Mouse (Mus musculus) kidney, embryonic 14.5 days (tissue): ENCODE data around the gene Kif6. TPM values are rescaled to one million over a fixed set of nuclear protein-coding genes. Genes with fewer than 3 reads are reported as not detected.

ENCODE experiments used
- ATAC-seq: fragments of 200-750 bp; cut with Nextera tagmentation; 2 replicates; pipeline ENCODE4 v1.8.0; 2017; ENCODE audit warnings: moderate number of reproducible peaks, mild to moderate bottlenecking, moderate TSS enrichment, moderate library complexity; ENCODE audit not compliant: low FRiP score, low TSS enrichment
- H3K27ac ChIP-seq: fragments of 300-500 bp; sonication (generic); 2 replicates; pipeline ENCODE4 v1.5.1; 2014; ENCODE audit warnings: low read depth, mild to moderate bottlenecking, low read length, moderate library complexity, mixed read lengths
- H3K27me3 ChIP-seq: fragments of 300-500 bp; sonication (generic); 2 replicates; pipeline ENCODE4 v1.6.1; 2014; ENCODE audit warnings: mild to moderate bottlenecking, low read length; ENCODE audit not compliant: control insufficient read depth, insufficient read depth
- H3K36me3 ChIP-seq: fragments of 300-500 bp; sonication (generic); 2 replicates; pipeline ENCODE4 v1.6.1; 2014; ENCODE audit warnings: low read length, mixed read lengths; ENCODE audit not compliant: control insufficient read depth, insufficient read depth
- H3K4me1 ChIP-seq: fragments of 300-500 bp; sonication (generic); 2 replicates; pipeline ENCODE4 v1.6.1; 2014; ENCODE audit warnings: low read length, mixed read lengths; ENCODE audit not compliant: control insufficient read depth, insufficient read depth
- H3K4me2 ChIP-seq: fragments of 300-500 bp; sonication (generic); replicated peaks from 2 replicates; pipeline ENCODE4 v1.6.1; 2014; ENCODE audit warnings: low read depth, mild to moderate bottlenecking, low read length
- H3K4me3 ChIP-seq: fragments of 300-500 bp; sonication (generic); 2 replicates; pipeline ENCODE4 v1.5.1; 2014; ENCODE audit warnings: mild to moderate bottlenecking, low read length
- H3K9ac ChIP-seq: fragments of 300-500 bp; sonication (generic); 2 replicates; pipeline ENCODE4 v1.6.1; 2014; ENCODE audit warnings: low read depth, mild to moderate bottlenecking, low read length, moderate library complexity
- H3K9me3 ChIP-seq: fragments of 300-500 bp; sonication (generic); 2 replicates; pipeline ENCODE4 v1.6.1; 2016; ENCODE audit warnings: low read length; ENCODE audit not compliant: control insufficient read depth
- WGBS: fragments of 180-500 bp; shearing (Covaris S2); extraction: QIAGEN DNeasy Blood & Tissue Kit; methylation state at CpG from one replicate; pipeline ENCODE4 v1.1.7; 2014; 5-methylcytosine and 5-hydroxymethylcytosine counted together
- polyA plus RNA-seq: library from polyadenylated mRNA; unstranded; fragments of >200 nt; fragmentation: Nextera tagmentation; extraction: Ambion mirVana; gene quantifications from 2 replicates; pipeline ENCODE4 v1.2.1, GENCODE M21; 2014

The Kif6 gene
- polyA plus RNA-seq, 1 experiment from 2014 or later = 2.0 TPM

DNA sequence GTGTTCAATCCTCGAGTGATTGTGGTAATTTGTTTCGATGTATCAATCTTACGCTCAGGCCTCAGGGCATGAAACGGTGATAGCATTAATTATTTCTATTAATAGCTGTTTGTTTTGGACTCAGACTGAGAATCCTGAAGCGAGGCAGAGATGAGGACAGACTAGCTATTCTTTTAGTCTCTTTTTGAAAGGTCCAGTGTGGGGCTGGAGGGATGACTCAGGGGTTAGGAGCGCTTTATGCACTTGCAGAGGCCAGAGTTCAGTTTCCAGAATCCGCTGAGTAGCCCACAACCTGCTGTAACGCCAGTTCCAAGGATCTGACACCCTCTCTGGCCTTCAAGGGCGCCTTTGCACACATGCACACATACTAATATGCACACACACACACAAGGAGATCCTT is 9.6 kb downstream of the Kif6 start:
- H3K4me3 ChIP-seq = no peak overlapping the region
- H3K27me3 ChIP-seq = no peaks in the 10 kb centered on the region
- no peak for ATAC-seq
- no peak overlapping the region for H3K9ac ChIP-seq
- no peaks in the 10 kb centered on the region for H3K4me1 ChIP-seq
- H3K27ac ChIP-seq = no peak overlapping the region
- no peak overlapping the region for H3K4me2 ChIP-seq
- 72% methylated on average over 9 of the region's 9 CpGs for WGBS
- no peaks in the 10 kb centered on the region for H3K9me3 ChIP-seq
- no peaks in the 10 kb centered on the region for H3K36me3 ChIP-seq

DNA sequence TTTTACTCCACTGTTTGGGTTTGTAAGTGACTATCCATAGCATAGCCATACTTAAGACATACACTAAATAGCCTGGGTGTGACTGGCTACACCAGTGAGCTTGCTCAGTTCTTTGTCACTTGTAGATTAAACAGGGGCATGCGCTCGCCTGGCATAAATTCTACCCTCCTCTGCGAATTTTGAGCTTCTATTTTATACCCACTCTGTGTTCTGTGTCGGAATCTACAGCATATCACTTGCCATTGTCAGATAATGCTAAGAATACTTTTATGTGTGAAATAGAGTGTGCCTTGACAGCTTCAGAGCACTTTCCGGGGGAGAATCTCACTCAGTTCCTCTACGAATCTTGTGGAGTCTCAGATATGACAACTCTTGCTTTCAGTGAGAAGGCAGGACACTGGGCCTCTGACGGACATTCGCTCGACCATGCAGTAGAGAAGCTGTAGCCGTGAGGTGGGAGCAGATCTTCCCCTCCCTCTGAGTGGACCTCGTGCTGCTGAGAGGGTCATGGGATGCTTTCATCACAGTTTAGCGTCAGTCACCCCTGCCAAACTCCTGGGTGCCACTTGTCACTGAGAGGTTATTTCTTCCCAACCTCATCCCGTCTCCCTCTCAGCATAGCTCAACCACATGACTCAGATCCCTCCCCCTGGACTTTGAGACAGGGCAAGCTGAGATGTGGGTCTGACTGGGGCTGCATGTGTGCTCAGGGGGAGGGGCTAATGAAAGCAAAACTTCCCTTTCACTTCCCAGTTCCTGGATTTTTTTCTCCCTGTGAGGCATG is 12.3 kb downstream of the Kif6 start:
- 65% methylated on average over 13 of the region's 13 CpGs for WGBS

DNA sequence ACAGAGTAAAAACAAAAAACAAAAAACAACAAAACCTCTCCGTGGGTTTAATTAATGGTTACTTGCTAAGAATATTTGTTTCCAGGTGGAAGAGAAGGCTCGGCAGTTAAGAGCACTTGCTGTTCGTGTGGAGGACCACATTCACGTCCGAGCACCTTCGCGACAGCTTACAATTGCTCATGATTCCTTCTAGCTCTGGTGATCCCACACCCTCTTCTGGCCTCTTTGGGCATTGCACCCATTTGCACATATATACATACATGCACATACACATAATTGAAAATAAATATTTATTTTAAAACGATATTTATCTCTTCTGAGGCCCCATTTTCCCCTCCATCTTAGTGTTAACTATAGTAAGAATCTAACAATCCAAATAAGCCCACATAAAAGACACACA is 13.9 kb downstream of the Kif6 start:
- no peaks in the 10 kb centered on the region for H3K9me3 ChIP-seq
- ATAC-seq = no peak
- 93% methylated on average over 8 of the region's 8 CpGs for WGBS
- H3K27me3 ChIP-seq = no peaks in the 10 kb centered on the region
- H3K4me1 ChIP-seq = no peaks in the 10 kb centered on the region
- no peak overlapping the region for H3K4me3 ChIP-seq
- H3K4me2 ChIP-seq = no peak overlapping the region
- H3K9ac ChIP-seq = no peak overlapping the region
- no peaks in the 10 kb centered on the region for H3K36me3 ChIP-seq
- no peak overlapping the region for H3K27ac ChIP-seq

More for the DNA sequence above, 12.3 kb downstream of the Kif6 start:
- Histone ChIP-seq H3K9ac (no peak overlapping the region), H3K4me2 (no peak overlapping the region), H3K36me3 (no peaks in the 10 kb centered on the region), H3K4me1 (no peaks in the 10 kb centered on the region), H3K27me3 (no peaks in the 10 kb centered on the region), H3K4me3 (no peak overlapping the region), H3K27ac (no peak overlapping the region), H3K9me3 (no peaks in the 10 kb centered on the region)
- peak; percentile 72; the same call in 1 of the 2 replicates for ATAC-seq

DNA sequence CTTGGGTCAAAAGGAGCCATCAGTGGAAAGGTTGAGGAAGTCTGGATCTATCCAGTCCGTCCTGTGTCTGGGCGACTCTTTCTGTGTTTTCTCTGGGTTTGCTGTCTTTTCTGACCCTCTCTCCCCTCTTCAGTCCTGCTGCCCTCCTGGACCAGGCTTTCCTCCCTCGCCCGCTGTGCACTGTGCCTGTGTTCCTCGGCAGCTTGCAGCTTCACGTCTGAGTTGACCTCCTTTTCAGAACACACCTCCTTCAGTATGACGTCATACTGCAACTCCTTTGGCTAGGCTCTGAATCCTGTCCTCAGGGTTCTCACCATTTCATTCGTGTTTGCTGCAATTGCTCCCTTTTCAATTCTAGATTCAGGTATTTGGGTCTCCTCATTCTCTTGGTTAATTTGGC is 18.1 kb downstream of the Kif6 start:
- H3K9me3 ChIP-seq = no peaks in the 10 kb centered on the region
- H3K36me3 ChIP-seq = no peaks in the 10 kb centered on the region
- no peaks in the 10 kb centered on the region for H3K27me3 ChIP-seq
- no peak overlapping the region for H3K27ac ChIP-seq
- no peak overlapping the region for H3K4me3 ChIP-seq
- no peak for ATAC-seq
- H3K9ac ChIP-seq = no peak overlapping the region
- no peak overlapping the region for H3K4me2 ChIP-seq
- H3K4me1 ChIP-seq = no peaks in the 10 kb centered on the region
- 46% methylated on average over 8 of the region's 8 CpGs for WGBS

DNA sequence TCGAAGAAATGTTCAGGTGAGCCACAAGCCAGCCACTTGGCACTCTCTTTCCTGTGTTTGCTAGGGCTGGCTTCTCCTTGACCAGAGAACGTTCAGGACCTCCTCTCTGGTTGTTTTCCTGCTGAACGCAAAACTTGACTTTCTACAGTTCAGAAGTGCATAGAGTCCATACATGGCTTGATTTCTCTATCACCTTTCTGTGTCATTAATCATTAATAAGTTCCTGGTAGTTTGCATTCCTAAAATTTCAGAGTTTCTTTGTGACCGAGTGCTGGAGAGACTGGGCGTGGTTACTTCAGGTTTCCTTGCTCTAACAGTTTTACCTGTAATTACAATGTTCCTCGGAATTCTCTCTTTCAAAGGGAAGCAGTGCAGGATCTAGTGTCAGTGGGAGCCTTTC is 27.0 kb downstream of the Kif6 start:
- Histone ChIP-seq H3K4me3 (no peak overlapping the region), H3K9me3 (no peaks in the 10 kb centered on the region), H3K27ac (no peak overlapping the region), H3K4me1 (no peaks in the 10 kb centered on the region), H3K36me3 (no peaks in the 10 kb centered on the region), H3K4me2 (no peak overlapping the region), H3K27me3 (no peaks in the 10 kb centered on the region), H3K9ac (no peak overlapping the region)
- no peak for ATAC-seq
- WGBS = 74% methylated on average over 6 of the region's 6 CpGs

DNA sequence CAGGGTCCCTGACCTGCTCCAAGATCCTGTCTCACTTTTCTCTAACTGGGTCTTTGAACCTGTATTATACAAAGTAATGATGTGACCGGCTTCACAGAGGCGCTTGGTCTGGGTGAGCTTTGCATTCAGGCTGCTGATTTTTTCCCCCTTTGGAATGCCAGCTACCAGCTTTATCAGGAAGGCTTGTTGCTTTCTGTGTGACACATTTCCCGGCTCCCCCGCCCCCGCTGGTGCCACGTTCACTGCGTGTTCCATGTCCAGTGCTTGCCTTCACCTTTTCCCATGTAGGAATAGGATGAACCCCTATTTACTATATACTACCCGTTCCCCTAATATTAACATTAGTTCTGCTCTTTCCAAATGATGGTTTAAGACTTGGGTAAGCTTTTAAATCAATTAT is 27.4 kb downstream of the Kif6 start:
- H3K36me3 ChIP-seq = no peaks in the 10 kb centered on the region
- no peak overlapping the region for H3K9ac ChIP-seq
- H3K27ac ChIP-seq = no peak overlapping the region
- H3K9me3 ChIP-seq = no peaks in the 10 kb centered on the region
- ATAC-seq = no peak
- no peak overlapping the region for H3K4me2 ChIP-seq
- no peaks in the 10 kb centered on the region for H3K4me1 ChIP-seq
- no peak overlapping the region for H3K4me3 ChIP-seq
- no peaks in the 10 kb centered on the region for H3K27me3 ChIP-seq
- WGBS = 89% methylated on average over 8 of the region's 8 CpGs

DNA sequence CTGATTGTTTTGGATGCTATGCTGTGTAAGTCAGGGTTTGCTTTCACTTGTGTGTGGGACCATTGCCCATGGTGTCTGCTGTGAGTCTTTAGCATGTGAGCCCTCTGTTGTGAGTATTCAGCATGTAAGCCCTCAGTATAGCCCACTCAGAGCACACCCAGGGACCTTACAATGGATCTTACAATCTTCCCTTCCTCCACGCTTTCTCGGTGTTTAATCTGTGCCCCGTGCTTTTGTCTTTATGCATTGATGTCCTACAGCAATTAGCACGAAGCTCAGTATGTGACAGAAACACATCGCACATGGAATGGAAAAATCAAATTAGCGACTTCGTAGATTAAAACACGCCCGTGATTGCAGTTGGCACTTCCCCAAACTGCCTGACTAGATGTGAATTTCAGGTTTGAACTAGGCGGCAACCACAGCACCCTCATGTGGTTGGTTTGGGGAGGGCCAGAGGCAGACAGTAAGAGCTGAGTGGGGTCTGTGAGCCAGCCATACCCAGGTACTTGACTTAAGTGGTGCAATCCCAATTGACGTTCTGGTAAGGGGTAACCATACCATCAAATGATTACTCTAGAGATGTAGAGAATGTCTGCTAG is 28.1 kb downstream of the Kif6 start:
- no peaks in the 10 kb centered on the region for H3K36me3 ChIP-seq
- no peak overlapping the region for H3K4me3 ChIP-seq
- 93% methylated on average over 11 of the region's 11 CpGs for WGBS
- no peak for ATAC-seq
- no peak overlapping the region for H3K4me2 ChIP-seq
- no peaks in the 10 kb centered on the region for H3K4me1 ChIP-seq
- no peaks in the 10 kb centered on the region for H3K27me3 ChIP-seq
- no peak overlapping the region for H3K27ac ChIP-seq
- H3K9ac ChIP-seq = no peak overlapping the region
- no peaks in the 10 kb centered on the region for H3K9me3 ChIP-seq

DNA sequence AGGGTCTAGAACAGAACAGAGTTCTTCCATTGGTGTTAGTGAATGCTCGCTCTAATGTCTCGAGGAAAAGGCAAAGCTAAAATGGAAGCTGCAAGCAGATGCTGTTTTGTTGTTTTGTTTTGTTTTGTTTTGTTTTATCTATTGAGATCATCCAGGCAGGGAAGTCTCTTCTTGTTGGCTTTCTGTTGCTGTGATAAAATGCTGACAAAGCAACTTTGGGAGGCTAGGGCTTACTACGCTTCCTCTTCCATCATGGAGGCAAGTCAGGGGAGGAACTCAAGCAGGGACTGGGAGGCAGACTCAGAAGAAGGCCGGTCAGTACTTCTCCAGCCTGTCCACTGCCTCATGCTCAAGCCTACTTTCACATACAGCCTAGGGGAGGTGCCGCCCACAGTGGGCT is 31.3 kb downstream of the Kif6 start:
- no peak for ATAC-seq
- H3K36me3 ChIP-seq = no peaks in the 10 kb centered on the region
- H3K4me1 ChIP-seq = no peaks in the 10 kb centered on the region
- WGBS = 93% methylated on average over 5 of the region's 5 CpGs
- H3K27ac ChIP-seq = no peak overlapping the region
- H3K9me3 ChIP-seq = peaks cover 3% of the 10 kb centered on the region; the same call in 1 of the 2 replicates
- no peak overlapping the region for H3K4me2 ChIP-seq
- no peak overlapping the region for H3K9ac ChIP-seq
- no peaks in the 10 kb centered on the region for H3K27me3 ChIP-seq
- H3K4me3 ChIP-seq = no peak overlapping the region

DNA sequence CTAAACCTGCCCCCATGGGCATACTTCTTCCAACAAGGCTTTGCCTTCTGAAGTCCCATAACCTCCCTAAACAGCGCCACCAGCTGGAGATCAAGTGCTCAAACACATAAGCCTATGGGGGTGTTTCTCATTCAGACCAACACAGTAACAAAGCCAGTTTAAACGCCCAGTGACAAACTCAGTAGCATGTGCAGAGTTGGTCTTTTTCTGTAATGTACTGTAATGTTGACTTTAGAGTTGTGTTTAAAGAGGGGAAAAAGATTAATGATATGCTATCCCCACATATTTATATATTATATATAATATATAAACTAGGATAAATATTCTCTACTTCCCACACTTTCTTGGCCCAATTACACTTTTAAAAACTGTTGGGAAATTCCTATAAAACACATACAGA is 34.0 kb downstream of the Kif6 start:
- no peak overlapping the region for H3K4me3 ChIP-seq
- ATAC-seq = no peak
- H3K4me2 ChIP-seq = no peak overlapping the region
- H3K4me1 ChIP-seq = no peaks in the 10 kb centered on the region
- WGBS = 74% methylated on average over 2 of the region's 2 CpGs
- no peaks in the 10 kb centered on the region for H3K27me3 ChIP-seq
- no peaks in the 10 kb centered on the region for H3K36me3 ChIP-seq
- no peak overlapping the region for H3K9ac ChIP-seq
- peaks cover 3% of the 10 kb centered on the region; the same call in 1 of the 2 replicates for H3K9me3 ChIP-seq
- H3K27ac ChIP-seq = no peak overlapping the region
